Mouse (Mus musculus) urinary bladder, adult 2 months (tissue): ENCODE measurements around the gene Myh7. TPM values are rescaled to one million over a fixed set of nuclear protein-coding genes. Genes with fewer than 3 reads are reported as not detected.
"Not testable (repeated sequence)": the region's sequence is repeated elsewhere in the genome, so short reads cannot be mapped to it uniquely, and the experiment has no call there.

ENCODE experiments used
- DNase-seq: peaks from one replicate; pipeline ENCODE4 v3.0.0; 2022; ENCODE audit warnings: low spot score
- polyA plus RNA-seq: library from polyadenylated mRNA; depleted of rRNA; stranded (reverse); fragments of >200 nt; gene quantifications from 2 replicates; pipeline ENCODE4 v1.2.3, GENCODE M21; 2012; rRNA removed

The Myh7 gene
- 0.26 and 0.47 TPM in 2 replicates for polyA plus RNA-seq

DNA sequence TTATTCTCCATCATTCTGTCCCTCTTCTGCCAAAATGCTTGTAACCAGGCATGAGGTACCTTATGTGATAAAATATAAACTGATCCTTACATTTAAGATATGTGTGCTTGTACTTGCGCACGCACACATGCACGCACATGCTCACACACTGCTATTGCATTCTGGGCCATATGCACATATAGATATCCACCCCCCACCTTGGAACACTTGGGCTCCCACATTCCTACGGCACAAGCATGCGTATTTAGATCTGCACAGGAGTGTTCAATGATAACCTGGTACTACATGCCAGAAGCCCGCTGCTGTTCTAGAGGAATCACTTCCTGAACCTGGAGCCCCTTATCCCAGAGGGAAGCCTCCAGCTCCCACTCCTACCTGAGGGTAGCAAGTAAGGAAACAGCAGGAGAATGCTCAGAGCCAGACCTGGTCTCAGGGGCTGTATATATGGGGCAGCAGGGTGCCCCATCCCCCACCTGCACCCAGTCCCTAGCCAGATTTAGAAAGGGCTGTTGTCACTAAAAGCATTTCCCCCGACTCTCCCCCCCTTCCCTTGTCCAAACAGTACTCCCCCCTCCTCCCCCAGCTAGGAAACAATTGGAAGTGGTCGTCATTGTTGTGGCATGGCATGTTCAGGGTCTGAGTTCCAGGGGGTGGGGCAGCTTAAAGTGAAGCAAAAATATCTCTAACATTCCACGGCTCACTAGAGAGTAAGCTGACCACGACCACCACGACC is at the start of gene Myh7:
TSS of gene Myh7 (minus strand) at position 491 of the 733 bp plus-strand sequence.
- DNase-seq: no peak

DNA sequence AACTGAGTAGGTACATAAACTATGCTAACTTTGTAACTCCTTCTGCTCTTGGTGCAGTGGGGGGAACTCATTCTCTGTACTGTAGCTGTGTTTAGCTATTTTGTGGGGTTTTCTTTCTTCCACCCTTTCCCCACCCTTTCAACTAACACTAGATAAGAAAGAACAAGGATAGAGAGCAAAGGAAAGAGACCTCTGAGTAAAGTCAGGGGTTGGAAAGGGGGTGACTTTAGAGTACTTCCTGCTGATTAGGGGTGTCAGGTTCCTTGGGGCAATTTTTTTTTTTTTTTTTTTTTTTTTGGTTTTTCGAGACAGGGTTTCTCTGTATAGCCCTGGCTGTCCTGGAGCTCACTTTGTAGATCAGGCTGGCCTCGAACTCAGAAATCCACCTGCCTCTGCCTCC is 49.3 kb upstream of the Myh7 start:
- DNase-seq: not testable (repeated sequence)

DNA sequence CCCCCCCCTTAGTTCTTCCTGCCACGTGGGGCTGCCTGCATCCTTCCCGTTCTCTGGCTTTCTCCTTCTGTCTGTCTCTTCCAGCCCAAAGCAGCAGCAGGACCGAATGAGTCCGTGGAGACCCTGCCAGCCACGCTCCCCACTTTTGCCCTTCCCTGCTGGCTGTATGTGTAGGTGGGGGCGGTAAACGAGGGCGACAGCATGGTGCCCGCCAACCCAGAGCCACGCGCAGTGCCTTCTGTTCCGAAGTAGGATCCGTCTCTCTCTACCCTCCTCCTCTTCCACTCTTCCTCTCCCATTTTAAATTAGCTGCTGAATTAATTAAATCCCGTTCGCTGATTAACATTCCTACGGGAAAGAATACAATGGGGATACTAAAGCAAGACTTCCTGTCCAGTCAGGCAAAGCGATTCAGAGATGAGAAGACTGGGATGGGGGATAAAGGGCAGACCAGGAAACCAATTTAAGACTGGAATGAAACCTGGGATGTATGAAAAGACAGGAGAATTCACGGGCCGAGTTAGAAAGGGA is 38.3 kb upstream of the Myh7 start:
- DNase-seq: no peak

DNA sequence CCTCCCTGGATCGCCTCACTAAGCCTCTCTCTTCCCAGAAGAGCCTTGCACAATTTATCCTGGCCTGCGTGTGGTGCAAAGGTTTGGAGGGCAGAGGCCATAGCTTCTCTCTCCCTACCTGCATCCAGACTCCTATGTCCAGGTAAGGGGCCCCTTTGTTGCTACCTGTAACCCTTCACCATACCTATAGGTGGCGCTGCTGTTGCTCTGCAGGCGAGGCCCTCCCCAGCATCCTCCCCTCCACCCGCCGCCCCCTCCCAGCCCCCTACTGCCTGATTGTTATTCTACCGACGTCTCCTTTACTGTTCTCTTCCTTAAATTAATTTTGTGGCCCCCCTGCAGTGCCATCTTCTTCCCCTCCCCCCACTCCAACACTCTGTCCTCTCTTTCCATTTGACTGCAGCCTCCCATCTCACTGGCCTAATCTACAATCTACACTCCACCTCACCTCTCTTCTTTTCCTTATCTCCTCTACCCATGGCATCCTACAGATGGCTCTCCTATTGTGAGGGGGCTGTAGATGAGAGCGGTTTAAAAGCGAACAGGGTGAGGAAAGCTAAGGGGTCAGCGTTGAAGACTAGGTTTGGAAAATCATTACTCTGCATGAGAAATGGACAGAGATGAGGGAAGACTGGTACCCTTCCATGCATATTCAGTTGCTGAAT is 34.7 kb upstream of the Myh7 start:
- DNase-seq: no peak

DNA sequence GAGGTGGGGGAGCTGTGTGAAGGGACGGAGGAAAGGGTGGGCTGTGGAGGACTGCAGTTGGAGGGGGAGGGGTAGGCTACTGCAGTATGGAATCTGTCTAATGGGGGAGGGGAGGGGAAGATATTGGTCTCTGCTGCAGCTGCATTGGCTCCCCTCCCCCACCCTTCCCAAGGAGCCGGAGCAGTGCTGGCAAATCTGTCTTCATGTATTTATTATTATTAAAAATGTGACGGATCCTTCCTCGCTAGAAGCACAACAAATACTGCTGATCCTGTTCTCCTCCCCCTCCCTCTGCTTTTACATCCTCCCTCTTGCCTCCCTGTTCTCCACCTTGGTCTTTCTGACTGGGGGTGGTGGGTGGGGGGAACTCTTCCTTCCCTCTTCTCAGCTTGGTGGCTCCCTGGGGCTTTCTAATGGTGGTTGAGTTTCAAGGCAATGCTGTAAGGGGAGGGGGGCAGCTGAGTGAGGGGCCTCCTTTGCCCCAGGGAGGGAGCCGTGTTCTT is 34.0 kb upstream of the Myh7 start:
- DNase-seq: no peak

DNA sequence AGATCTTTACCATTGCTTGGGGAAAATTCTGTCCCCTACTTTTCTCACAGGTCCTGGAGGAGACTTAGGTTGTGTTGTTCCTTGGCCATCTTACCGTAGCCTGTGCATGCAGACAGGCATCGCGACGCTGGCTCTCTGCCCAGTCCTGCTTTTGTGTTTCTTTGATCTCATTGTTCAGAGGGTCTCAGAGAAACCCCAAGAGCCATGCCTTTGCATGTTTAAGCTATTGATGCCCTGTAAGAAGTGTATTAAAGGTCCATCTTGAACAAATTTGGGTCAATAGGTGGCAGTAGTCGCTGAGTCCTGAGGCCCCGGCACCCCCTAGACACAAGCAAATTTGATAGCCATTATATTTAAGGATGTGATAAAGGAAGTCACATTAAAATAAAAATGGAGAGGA is 33.2 kb upstream of the Myh7 start:
- no peak for DNase-seq

DNA sequence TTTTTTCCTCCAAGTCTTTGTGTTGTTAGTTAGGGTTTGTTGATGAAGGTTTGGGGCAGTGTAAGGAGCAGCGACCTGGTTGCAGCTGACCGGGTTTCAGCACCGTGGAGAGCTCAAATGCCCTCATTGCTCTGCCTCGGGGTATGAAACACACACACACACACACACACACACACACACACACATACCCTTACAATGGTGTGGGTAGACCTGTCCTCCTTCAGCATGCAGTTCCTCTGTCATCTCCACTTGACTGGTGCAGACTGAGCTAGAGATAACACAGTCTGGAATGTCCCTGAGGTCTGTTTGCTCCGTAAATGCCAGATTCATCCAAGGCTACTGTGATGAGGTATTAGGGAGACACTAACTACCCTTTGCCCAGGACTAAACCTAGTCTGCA is 32.8 kb upstream of the Myh7 start:
- no peak for DNase-seq

DNA sequence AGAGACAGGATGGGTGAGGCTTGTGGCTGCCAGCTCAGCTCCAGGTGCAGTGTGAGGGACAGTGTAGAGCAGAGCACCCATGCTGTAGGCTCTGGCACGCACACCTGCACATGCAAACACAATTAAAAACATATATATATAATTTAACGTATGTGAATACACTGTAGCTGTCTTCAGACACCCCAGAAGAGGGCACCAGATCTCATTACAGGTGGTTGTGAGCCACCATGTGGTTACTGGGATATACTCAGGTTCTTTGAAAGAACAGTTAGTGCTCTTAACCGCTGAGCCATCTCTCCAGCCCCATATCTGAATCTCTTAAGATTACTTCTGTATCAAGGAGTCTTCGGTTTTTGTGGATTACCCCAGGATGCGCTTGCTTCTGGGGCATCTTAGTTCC is 31.1 kb upstream of the Myh7 start:
- no peak for DNase-seq

DNA sequence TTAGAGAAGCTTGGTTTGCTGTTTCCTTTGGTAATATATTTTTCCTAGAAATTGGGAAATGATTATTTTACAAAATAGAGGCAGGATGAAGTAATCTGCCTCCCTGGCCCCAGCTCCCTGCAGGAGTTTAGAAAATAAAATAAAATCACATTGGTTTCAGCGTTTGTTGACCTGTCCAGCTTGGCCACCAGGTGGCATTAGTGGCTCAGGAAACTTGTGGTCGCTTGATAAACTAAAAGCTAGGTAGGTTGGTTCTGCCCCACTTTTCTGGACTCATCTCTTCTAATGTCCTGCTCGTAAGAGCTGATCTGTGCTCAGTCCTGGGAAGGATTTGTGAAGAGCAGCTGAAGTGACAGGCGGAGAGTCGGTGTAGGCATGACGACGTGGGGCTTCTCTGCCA is 29.8 kb upstream of the Myh7 start:
- DNase-seq: no peak

DNA sequence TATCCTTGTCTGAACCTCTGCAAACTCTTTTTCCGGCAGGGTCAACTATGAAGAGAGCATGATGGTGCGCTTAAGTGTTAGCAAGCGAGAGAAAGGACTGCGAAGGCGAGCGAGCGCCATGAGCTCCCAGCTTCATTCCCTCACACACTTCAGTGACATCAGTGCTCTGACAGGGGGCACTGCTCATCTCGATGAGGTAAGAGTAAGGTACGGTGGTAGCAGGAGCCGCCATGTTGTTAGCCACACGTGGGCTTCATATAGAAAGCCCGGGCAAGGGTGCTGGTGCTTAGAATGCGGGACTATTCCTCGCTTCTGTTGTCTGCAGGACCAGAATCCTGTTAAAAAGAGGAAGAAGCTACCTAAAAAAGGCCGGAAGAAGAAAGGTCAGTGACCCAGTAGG is 28.6 kb upstream of the Myh7 start:
- no peak for DNase-seq

DNA sequence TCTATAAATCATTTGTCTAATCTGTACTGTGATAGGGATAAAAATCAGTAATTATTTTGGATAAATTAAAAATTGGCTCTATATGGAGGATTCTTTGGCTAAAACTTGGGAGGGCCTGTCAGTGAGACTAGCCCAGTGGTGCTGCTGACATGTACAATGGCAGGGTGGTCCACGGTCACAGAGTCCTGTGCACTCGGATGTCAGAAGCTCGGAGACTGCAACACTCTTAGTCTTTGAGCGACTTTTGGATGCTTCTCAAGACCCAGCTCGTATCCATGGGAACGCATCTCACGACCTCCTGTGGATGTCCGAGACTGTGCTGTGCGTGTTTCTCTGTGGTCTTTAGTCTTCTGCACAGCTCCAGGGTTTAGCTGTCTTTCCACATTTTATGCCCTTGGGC is 26.0 kb upstream of the Myh7 start:
- no peak for DNase-seq

DNA sequence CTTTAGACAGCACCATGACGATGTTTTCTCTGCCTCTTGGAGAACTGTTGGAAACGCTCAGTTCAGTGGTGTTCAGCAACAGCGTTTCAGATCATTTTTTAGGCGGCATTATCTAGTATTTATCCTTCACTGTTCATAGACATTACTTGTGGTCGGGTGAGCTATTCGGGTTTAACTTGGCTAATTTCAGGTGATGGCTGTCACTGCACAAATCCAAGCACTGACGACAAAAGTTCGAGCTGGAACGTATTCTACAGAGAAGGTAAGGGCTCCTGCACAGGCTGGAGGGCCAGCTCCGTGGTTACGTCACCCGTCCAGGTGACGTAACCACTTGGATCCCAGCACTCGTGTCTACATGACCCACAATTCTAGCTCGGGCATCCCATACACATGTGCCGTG is 22.4 kb upstream of the Myh7 start:
- DNase-seq: no peak

DNA sequence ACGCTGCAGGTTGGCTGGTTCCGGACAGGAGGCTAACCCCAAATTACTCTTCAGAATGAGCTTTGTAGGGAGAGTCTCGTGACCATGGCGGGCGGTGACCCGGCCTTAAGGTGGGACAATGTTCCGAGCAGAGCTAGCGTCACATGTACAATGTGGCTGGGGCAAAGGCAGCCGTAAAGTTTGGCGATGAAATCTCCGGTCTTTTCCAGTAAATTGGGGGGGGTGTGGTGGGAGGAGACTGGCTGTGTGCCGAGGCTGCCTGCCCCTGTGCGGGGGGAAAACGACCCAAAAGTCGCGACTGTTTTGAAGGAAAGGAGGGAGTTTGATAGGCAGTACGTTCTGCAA is 21.3 kb upstream of the Myh7 start:
- DNase-seq: no peak

DNA sequence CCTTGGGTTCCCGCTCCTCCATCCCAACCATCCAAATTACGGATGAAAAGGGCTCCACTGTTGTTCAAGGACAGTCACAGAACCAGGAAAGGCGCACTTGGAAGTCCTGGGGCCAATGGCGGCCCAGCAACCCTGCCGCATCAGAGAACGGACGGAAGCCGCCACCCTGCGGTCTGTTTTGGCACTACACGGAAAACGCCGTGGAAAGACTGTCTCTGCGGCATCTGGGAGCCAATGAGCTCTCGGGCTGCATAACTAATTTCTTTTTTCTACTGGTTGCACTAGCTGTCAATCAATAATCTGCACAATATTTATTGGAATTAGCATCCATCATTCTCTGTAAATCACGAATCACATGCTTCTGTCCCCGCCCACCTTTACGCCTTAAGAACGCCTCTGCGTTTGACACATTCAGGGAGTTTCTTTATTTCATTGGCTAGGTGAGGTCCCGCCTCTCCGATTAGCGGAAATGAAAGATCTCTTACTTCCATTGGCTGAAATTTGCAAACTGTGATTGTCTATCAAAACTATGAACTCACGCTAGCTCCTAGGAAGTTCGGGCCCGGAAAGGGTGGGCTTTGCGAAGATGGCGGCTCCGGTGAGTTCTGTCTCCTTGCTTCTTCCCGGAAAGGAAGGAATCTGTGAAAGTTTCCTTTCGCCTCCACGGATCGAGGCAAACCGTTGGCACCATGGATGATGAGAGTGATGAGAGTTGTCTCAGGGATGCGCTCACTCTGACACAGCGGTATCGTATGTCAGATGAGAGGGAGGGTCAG is 20.8 kb upstream of the Myh7 start, which contains the start of gene Ngdn:
TSS of gene Ngdn (plus strand) at position 464 of the 776 bp plus-strand sequence.
- DNase-seq: peak; percentile 96

DNA sequence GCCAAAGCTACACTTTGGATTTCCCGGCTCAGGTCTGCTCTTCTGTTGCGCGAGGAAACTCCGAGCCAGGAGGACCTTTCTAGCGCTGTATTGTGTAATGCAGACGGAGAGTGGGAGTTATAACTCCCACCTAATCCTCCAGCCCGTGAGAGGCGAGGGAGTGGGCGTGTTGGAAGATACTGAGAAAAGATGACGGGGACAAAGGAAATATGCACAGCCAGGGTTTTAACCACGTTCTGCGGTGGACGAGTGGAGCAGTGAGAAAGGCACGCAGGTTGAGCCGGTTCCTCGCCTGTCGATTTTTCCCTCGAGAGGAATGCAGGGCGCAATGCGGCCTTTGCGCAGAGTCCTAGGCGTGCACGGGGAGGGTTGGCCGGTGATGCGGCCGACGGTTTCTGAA is 20.2 kb upstream of the Myh7 start:
- DNase-seq: no peak

DNA sequence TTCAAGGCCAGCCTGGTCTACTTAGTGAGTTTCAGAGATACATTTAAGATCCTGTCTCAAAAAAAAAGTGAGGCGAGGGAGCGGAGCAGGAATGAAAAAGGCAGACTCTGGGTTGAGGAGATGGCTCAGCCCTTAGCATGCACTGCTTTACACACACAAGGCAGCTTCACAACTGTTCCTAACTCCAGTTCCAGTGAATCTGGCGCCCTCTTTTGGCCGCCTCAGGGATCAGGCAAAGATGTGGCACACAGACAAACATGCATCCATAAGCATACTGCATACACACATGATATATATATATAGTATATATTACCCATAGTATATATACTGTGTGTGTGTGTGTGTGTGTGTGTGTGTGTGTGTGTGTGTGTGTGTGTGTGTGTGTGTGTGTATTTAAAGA is 16.7 kb upstream of the Myh7 start:
- no peak for DNase-seq

DNA sequence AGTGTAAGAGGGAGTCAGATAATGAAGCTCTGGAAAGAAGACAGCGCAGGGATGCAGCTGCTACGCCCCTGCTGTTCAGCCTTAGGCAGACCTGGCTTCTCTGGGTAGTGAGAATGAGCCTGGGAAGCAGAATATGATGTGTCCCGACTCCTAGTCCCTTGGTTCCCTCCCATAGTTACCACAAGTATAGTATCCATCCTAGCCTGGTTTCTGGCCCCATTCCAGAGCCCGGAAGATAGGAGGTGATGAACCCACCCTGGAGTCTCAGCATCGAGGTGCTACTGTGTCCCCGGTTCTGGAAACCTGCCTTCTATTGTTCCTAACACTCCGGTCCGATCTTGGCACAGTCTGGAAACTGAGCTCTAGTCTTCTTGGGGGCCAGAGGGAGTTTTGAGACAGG is 14.0 kb upstream of the Myh7 start:
- no peak for DNase-seq

DNA sequence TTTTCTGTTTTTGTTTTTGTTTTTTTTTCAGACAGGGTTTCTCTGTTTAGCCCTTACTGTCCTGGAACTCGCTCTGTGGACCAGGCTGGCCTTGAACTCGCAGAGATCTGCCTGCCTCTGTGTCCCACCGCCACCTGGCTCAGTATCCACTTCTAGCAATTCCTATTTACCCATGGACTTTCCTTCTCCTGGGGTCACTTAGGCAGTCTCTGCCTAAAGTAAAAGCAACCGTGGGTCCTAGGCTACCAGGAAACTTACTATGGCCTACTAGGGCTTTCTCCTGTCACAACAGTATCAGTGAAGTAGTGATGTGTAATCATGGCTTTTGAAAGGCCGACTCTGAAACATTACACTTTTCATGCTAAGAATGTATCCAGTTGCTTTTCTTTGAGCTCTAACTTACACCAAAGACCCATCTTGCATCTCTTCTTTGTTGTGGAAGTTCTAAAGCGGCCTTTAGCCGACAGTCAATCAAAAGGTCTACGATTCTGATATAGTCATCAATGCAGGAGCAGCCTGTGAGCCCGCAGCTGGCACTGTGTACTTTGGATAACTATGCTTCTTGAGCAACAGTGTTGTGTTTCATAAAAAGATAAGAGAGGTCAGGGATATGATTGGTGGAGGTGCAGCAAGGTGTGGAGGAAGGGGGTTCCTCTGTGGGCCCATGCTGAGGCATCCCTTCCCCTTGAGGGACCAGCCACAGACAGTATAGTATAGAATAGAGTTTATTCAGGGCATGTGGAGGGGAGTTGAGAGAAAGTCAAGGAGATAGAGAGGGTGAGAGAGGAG is 12.9 kb upstream of the Myh7 start:
- no peak for DNase-seq

DNA sequence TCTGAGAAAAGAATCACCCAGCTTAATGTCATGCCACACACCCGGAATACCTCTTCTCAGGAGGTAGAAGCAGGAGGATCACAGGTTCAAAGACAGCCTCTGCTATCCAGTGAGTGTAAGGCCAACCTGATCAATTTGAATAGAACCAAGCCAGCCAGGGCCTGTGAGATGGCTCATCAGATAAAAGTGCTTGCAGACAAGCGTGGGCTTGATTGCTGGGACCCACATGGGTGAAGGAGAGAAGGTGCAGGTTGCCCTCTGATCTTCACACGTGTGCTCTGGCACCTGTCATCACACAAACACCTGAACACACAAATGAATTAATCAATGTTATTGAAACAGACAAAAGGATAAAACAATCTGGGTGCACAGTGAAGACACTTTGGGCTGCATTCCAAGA is 12.1 kb upstream of the Myh7 start:
- DNase-seq: no peak

DNA sequence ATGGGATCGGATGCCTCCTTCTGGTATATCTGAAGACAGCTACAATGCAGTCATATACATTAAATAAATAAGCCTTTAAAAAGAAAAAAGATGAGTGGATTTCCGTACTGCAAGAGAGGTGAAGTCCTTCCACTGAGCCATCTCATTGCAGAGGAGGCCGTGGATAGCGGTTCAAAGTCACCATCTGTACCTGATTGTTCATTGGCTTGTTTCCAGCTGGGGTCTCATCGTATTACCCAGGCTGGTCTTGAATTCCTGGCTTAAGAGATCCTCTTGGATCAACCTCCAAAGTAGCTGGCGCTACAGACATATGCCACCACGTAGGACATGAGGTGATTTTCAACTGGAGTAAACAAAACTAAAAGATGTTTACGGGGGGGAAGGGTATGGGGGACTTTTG is 11.5 kb upstream of the Myh7 start:
- DNase-seq: no peak

DNA sequence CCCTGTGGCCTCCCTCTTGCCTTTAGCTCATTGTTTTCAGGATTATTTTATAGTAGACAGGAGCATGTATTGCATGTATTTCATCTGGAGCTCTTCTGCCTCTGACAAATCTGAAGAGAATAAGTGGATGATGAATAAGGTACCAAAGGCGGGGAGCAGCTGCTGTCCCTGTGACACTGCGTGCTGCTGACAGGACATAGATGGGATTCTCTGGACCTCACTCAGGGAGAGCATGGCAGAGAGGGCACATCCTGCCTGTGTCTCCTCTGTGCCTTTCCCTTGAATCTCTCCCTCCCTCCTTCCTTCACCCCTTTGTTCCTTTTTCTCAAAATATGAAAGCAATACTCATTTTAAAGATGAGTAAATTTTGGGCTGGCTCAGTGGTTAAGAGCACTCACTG is 11.1 kb upstream of the Myh7 start:
- no peak for DNase-seq
